Mouse (Mus musculus): ENCODE measurements around the gene Wdfy2. TPM values are rescaled to one million over a fixed set of nuclear protein-coding genes. Genes with fewer than 3 reads are reported as not detected.

The Wdfy2 gene
- polyA plus RNA-seq, 1 experiment from 2014 or later: 3.4 TPM

DNA sequence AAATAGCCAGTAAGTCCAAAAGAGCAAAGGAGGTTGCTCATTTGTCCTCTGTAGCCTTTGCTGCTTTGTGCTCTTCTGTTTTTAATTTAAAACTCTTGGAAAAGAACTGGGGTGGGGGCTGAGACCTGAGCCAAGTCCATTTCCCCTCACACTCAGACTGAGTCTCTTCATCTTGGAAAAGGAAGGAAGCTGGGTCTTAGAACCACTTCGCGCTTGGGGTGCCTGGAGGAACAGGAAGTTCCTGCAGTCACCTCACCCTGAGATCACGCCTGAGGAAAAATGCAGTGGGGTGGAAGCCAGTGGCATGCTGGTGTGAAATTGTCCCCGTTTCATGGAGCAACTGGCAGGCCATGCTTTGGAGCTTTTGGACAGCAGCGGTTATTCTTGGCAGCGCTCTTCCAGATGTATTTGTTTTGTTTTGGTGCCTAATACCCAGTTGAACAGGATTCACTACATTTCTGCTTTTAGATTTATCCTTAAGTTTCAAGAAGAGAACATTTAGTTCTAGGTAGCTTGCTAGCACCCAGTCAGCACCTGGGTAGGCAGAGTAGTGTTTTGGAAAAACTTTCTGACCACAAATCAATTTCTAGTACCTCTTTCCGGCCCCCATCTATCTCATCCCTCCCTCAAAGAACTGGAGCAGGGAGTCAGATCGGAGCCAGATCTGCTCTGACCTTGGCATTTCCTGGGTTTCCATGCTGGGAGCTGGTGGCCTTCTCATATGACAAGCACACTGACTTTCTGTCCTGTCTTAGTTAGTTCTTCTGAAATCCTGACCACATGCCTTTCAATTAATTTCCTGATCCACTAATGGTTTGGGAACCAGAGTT lies 7.7 kb downstream of the Wdfy2 start:
- 40% methylated on average over 8 of the region's 8 CpGs for WGBS (ENCODE audit: insufficient replicate concordance)
- no peaks in the 10 kb centered on the region for H3K27me3 ChIP-seq (replicated peaks)
- H3K36me3 ChIP-seq: no peaks in the 10 kb centered on the region
- no peak overlapping the region for H3K9ac ChIP-seq
- no peaks in the 10 kb centered on the region for H3K9me3 ChIP-seq (replicated peaks)
- no peak for ATAC-seq
- H3K4me2 ChIP-seq: no peak overlapping the region
- no peak overlapping the region for H3K4me3 ChIP-seq
- peaks cover 13% of the 10 kb centered on the region for H3K4me1 ChIP-seq
- H3K27ac ChIP-seq: no peak overlapping the region

DNA sequence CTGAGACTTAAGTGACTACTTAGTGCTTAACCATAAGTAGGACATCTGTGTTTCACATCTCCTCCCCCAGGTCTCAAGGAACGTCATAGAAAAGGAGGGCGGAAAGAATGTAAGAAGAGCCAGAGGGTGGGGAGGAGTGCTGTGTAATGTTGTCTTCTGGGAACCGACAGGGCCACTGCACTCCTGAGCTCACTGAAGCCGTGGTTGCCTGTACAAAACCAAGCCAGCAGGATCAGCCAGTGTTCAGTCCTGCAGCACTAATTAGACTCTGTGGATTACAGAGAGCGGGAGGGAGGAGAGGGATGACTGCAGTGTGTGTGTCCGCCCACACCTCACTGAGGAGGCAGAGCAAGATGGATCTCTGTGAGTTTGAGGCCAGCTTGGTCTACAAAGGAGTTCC lies 13.5 kb downstream of the Wdfy2 start:
- Histone ChIP-seq H3K36me3 (no peaks in the 10 kb centered on the region), H3K4me1 (peaks cover 8% of the 10 kb centered on the region; the same call in 1 of the 2 replicates), H3K27me3 (replicated peaks) (no peaks in the 10 kb centered on the region), H3K27ac (no peak overlapping the region), H3K4me3 (no peak overlapping the region), H3K4me2 (no peak overlapping the region), H3K9ac (no peak overlapping the region), H3K9me3 (replicated peaks) (no peaks in the 10 kb centered on the region)
- WGBS (ENCODE audit: insufficient replicate concordance): 72% methylated on average over 6 of the region's 6 CpGs
- ATAC-seq: no peak

DNA sequence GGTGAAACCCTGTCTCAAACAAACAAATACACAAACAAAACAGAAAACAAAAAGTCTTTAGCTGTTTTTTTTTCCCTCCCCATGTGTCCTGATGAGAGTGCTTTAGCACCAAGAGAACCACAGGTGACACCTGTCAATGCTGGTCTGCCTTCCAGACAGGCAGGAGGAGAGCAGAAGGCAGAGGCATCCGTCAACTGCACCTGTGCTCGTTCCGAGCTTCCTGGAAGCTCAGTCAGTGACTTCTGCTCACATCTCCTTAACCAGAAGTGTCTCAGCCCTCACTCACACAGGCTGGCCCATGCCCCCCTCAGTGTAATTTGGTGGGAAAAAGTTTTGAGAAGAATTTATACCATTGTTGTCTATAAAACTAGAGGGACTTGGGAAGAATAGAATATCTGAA lies 15.4 kb downstream of the Wdfy2 start:
- 72% methylated on average over 3 of the region's 3 CpGs for WGBS (ENCODE audit: insufficient replicate concordance)
- H3K4me1 ChIP-seq: peaks cover 8% of the 10 kb centered on the region; the same call in 1 of the 2 replicates
- H3K36me3 ChIP-seq: no peaks in the 10 kb centered on the region
- no peaks in the 10 kb centered on the region for H3K27me3 ChIP-seq (replicated peaks)
- H3K9me3 ChIP-seq (replicated peaks): no peaks in the 10 kb centered on the region
- no peak for ATAC-seq
- H3K4me2 ChIP-seq: no peak overlapping the region
- no peak overlapping the region for H3K27ac ChIP-seq
- no peak overlapping the region for H3K4me3 ChIP-seq
- no peak overlapping the region for H3K9ac ChIP-seq

DNA sequence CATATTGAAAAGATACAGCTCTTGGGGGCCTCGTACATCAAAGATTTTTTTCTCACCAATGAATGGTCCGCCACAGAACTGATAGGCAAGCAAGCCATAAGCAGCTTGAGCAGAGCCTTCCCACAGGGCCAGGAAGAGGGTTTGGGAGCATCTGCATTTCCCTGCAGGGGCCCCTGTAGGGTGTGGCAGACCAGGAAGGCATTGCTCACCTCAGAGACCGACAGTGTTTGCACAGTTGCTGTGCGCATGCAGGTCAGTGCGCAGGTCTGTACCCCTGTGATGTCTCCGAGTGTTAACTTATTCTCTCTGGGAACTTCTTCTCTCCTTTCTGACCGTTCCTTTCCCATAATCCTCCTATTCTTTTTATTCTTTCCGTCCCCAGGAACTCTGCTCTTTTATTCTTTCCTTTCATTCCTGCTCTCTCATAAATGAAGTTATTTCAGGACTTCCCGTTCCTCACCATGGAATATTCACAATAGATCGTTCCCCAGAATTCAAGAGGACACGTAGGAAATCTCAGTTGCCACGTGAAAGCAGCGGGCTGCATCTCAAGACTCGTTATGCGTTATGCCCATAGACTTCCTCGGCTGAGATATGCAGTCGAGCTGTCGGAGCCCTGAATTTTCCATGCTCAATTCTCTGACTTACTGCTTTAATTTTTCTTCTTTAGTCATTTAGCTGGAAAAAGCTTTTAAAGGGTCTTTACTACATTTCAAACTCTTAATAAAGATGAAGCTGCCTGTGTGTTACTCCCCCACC lies 17.8 kb downstream of the Wdfy2 start:
- no peaks in the 10 kb centered on the region for H3K36me3 ChIP-seq
- 73% methylated on average over 18 of the region's 18 CpGs for WGBS (ENCODE audit: insufficient replicate concordance)
- H3K4me2 ChIP-seq: no peak overlapping the region
- H3K4me1 ChIP-seq: peaks cover 8% of the 10 kb centered on the region; the same call in 1 of the 2 replicates
- no peak for ATAC-seq
- H3K9me3 ChIP-seq (replicated peaks): no peaks in the 10 kb centered on the region
- H3K27me3 ChIP-seq (replicated peaks): no peaks in the 10 kb centered on the region
- no peak overlapping the region for H3K27ac ChIP-seq
- no peak overlapping the region for H3K9ac ChIP-seq
- H3K4me3 ChIP-seq: no peak overlapping the region

DNA sequence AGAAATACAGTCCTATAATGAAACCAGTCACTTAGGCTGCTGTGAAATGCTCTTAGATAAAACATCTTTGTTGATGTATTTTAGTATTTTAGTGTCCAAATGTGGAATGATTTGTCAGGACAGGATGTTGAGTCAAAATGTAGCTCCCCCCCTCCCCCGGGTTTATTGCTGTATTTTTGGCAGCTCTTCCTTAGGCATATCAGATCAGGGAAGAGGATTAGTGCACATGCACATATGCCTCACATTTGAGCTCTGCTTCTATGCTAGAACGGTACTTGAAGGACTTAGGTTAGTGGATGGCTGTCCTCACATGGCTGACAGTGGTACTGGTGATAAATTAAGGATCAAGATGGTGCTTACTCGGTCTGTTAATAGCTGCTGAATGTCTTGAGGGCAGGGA lies 18.4 kb downstream of the Wdfy2 start:
- WGBS (ENCODE audit: insufficient replicate concordance): 63% methylated on average over 3 of the region's 3 CpGs
- H3K4me3 ChIP-seq: no peak overlapping the region
- no peaks in the 10 kb centered on the region for H3K36me3 ChIP-seq
- no peaks in the 10 kb centered on the region for H3K27me3 ChIP-seq (replicated peaks)
- H3K27ac ChIP-seq: no peak overlapping the region
- no peak overlapping the region for H3K9ac ChIP-seq
- H3K4me2 ChIP-seq: no peak overlapping the region
- ATAC-seq: no peak
- H3K4me1 ChIP-seq: peaks cover 8% of the 10 kb centered on the region; the same call in 1 of the 2 replicates
- no peaks in the 10 kb centered on the region for H3K9me3 ChIP-seq (replicated peaks)

DNA sequence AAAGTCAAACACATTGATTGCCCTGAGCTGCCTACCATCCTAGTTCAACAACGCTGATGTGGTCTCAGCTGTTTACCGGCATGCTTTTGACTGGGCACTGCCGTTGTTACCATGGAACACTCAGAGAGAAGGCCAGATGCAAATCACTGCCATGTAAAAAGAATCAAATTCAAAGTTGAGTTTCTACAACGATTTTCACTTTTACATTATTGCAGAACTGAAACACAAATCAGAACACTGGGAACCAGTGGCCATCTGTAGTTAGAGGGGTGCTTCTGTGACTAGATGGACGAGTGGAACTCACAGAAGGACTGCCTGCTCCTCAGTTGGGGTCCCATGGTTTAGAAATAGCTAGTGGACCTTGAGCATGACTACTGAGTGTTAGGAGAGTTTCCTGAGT lies 19.0 kb downstream of the Wdfy2 start:
- no peak for ATAC-seq
- Histone ChIP-seq H3K4me2 (no peak overlapping the region), H3K4me3 (no peak overlapping the region), H3K9me3 (replicated peaks) (no peaks in the 10 kb centered on the region), H3K36me3 (0 out of 2 replicates have a peak, but pooled peaks cover 2% of the 10 kb centered on the region), H3K4me1 (peaks cover 8% of the 10 kb centered on the region; the same call in 1 of the 2 replicates), H3K9ac (no peak overlapping the region), H3K27ac (no peak overlapping the region), H3K27me3 (replicated peaks) (no peaks in the 10 kb centered on the region)
- 75% methylated on average over 5 of the region's 5 CpGs for WGBS (ENCODE audit: insufficient replicate concordance)

DNA sequence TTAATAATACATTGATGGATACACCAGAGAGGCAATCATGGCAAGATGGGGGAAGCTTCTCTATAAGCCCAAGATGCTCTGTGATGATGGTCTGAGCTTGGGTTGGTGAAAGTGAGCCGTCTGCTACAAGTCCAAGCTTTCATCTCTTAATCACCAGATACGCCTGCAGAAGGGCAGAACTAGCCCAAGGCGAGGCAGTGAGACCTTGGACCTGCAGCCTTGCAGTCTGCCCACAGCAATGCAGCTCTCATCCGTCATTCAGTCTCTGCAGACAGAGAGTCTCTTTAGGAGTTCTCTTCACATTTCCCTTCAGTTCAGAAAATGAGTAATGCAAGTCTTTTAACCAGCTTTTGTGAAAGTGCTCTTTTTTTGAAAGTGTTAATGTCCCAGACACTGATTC lies 20.4 kb downstream of the Wdfy2 start:
- ATAC-seq: no peak
- 42% methylated on average over 4 of the region's 4 CpGs for WGBS (ENCODE audit: insufficient replicate concordance)
- peaks cover 8% of the 10 kb centered on the region; the same call in 1 of the 2 replicates for H3K4me1 ChIP-seq
- no peak overlapping the region for H3K4me2 ChIP-seq
- 0 out of 2 replicates have a peak, but pooled peaks cover 2% of the 10 kb centered on the region for H3K36me3 ChIP-seq
- 0 out of 2 replicates have a peak, but pooled peaks cover 5% of the 10 kb centered on the region for H3K9me3 ChIP-seq (replicated peaks)
- no peak overlapping the region for H3K27ac ChIP-seq
- H3K9ac ChIP-seq: no peak overlapping the region
- H3K4me3 ChIP-seq: no peak overlapping the region
- H3K27me3 ChIP-seq (replicated peaks): no peaks in the 10 kb centered on the region

DNA sequence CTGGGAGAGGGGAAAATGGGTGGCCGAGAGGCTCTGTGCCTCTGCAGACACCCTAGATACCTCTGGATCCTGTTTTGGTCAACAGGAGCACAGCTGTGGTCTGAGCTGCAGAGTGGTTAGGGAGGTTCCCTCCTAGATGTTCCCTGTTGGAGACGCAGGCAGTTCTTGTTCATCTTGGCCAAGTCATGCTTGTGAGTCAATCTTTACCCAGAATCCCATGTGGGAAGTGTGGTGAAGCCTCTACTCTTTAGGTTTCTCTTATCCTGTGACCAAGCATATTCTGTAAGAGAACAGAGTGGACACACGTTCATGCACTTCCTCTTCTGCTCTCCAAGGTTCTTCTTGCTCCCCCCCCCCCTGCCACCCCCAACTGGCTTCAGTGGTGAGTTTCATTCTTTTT lies 20.8 kb downstream of the Wdfy2 start:
- 0 out of 2 replicates have a peak, but pooled peaks cover 2% of the 10 kb centered on the region for H3K36me3 ChIP-seq
- ATAC-seq: no peak
- no peak overlapping the region for H3K4me3 ChIP-seq
- H3K4me1 ChIP-seq: peaks cover 8% of the 10 kb centered on the region; the same call in 1 of the 2 replicates
- H3K9ac ChIP-seq: no peak overlapping the region
- WGBS (ENCODE audit: insufficient replicate concordance): 15% methylated on average over 3 of the region's 3 CpGs
- no peaks in the 10 kb centered on the region for H3K27me3 ChIP-seq (replicated peaks)
- 0 out of 2 replicates have a peak, but pooled peaks cover 5% of the 10 kb centered on the region for H3K9me3 ChIP-seq (replicated peaks)
- H3K27ac ChIP-seq: no peak overlapping the region
- no peak overlapping the region for H3K4me2 ChIP-seq

DNA sequence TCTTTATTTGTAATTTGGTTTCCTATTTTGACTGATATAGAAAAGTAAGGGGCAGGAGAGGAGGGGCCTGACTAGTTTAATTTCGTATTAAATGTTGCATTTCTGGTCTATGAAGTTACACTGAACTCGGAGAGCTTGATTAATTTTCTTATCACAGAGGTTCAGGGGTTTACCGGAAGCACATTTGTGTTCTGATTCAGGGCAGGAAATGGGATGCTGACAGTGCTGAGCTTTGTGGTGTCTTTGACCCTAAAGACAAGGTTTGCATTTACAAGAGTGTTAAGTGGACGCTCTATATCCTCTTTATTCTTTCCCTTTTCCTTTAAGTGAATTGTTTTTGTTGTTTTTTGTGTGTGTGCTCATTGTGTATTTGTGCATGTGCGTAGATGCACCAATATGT lies 25.1 kb downstream of the Wdfy2 start:
- Histone ChIP-seq H3K27me3 (replicated peaks) (no peaks in the 10 kb centered on the region), H3K36me3 (0 out of 2 replicates have a peak, but pooled peaks cover 2% of the 10 kb centered on the region), H3K27ac (no peak overlapping the region), H3K4me1 (peaks cover 18% of the 10 kb centered on the region), H3K4me2 (no peak overlapping the region), H3K4me3 (no peak overlapping the region), H3K9ac (no peak overlapping the region), H3K9me3 (replicated peaks) (0 out of 2 replicates have a peak, but pooled peaks cover 5% of the 10 kb centered on the region)
- no peak for ATAC-seq
- 39% methylated on average over 5 of the region's 5 CpGs for WGBS (ENCODE audit: insufficient replicate concordance)

DNA sequence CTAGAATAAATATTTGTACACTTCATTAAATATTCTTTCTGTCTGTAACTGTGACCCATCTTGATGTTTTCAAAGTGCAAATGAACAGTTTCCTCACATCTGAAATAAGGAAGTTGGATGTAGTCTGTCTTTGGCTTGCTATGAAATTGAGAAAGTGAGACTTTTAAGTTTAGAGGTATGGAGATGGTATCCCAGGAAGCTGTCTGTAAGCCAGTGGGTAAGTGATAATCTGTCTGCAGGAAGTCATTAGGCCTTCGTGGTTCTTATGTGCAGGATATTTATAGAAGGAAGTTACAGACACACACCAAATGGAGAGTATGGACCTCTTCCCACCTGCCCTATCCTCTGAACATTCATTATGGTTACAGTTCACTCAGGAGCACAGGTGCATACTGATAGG lies 26.8 kb downstream of the Wdfy2 start:
- H3K27ac ChIP-seq: no peak overlapping the region
- 0 out of 2 replicates have a peak, but pooled peaks cover 2% of the 10 kb centered on the region for H3K36me3 ChIP-seq
- H3K27me3 ChIP-seq (replicated peaks): no peaks in the 10 kb centered on the region
- no peak overlapping the region for H3K4me2 ChIP-seq
- no peak overlapping the region for H3K9ac ChIP-seq
- 0 out of 2 replicates have a peak, but pooled peaks cover 5% of the 10 kb centered on the region for H3K9me3 ChIP-seq (replicated peaks)
- H3K4me3 ChIP-seq: no peak overlapping the region
- no peak for ATAC-seq
- peaks cover 28% of the 10 kb centered on the region for H3K4me1 ChIP-seq
- WGBS (ENCODE audit: insufficient replicate concordance): 17% methylated on average over 1 of the region's 1 CpGs

DNA sequence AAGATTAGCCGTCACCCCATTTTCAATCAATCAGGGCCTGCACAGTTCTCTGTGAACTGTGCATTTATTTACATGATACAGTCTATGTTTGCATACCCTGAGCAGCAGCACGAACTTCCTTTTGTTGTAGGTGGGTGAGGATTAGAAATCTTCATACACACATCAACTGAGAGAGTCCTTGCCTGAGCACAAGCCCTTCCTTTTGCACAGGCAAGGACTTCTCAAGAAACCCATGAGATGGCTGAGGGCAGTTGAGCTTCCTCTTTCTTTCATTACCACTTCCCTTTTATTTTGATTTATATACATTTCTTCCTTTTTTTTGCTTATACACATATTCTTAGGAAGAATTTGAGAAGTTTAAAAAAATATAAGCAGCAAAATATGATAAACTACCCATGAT lies 27.9 kb downstream of the Wdfy2 start:
- H3K27me3 ChIP-seq (replicated peaks): no peaks in the 10 kb centered on the region
- 0 out of 2 replicates have a peak, but pooled peaks cover 2% of the 10 kb centered on the region for H3K36me3 ChIP-seq
- WGBS (ENCODE audit: insufficient replicate concordance): 25% methylated on average over 2 of the region's 2 CpGs
- no peak; the same call in 1 of the 2 replicates for ATAC-seq
- H3K9ac ChIP-seq: no peak overlapping the region
- H3K4me3 ChIP-seq: no peak overlapping the region
- peaks cover 28% of the 10 kb centered on the region for H3K4me1 ChIP-seq
- H3K4me2 ChIP-seq: no peak overlapping the region
- H3K27ac ChIP-seq: no peak overlapping the region
- H3K9me3 ChIP-seq (replicated peaks): 0 out of 2 replicates have a peak, but pooled peaks cover 5% of the 10 kb centered on the region

DNA sequence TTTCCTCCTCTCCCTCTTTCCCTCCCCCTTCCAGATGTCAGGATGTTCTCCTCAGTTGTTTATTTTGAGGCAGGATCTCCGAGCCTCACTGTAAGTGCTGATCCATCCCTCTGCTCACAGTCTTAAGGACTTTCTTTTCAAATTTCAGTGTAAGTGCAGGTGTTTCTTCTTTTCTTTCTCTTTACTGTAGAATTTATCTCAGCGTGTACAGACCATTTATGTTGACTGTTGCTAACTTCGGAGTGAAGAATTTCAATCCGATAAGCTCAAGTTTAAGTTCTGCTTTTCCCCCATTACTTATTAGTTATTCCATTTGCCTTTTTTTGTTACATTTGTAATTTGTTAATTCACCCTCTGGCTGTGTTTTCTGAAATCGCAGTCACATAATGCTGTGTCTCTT lies 29.6 kb downstream of the Wdfy2 start:
- H3K9me3 ChIP-seq (replicated peaks): no peaks in the 10 kb centered on the region
- no peak for ATAC-seq
- H3K4me3 ChIP-seq: no peak overlapping the region
- 59% methylated on average over 5 of the region's 5 CpGs for WGBS (ENCODE audit: insufficient replicate concordance)
- H3K36me3 ChIP-seq: no peaks in the 10 kb centered on the region
- H3K4me1 ChIP-seq: peaks cover 28% of the 10 kb centered on the region
- H3K4me2 ChIP-seq: no peak overlapping the region
- no peaks in the 10 kb centered on the region for H3K27me3 ChIP-seq (replicated peaks)
- no peak overlapping the region for H3K9ac ChIP-seq
- H3K27ac ChIP-seq: no peak overlapping the region

Measured in liver, embryonic 12.5 days (tissue).